Mouse (Mus musculus): Measurements from ENCODE around the gene Olfr1465. TPM values are rescaled to one million over a fixed set of nuclear protein-coding genes. Genes with fewer than 3 reads are reported as not detected.

Gene Olfr1465
- polyA plus RNA-seq (2015; fragmentation: Nextera tagmentation; extraction: Ambion mirVana), result not detected in 2 replicates

- no peaks in the 10 kb centered on the region for H3K9me3 ChIP-seq (replicated peaks)
- no peaks in the 10 kb centered on the region for H3K27me3 ChIP-seq
- H3K9ac ChIP-seq, result no peak within 1 kb of the TSS
- no peaks in the 10 kb centered on the region for H3K36me3 ChIP-seq
- H3K4me2 ChIP-seq, result no peak within 1 kb of the TSS
- H3K27ac ChIP-seq, result no peak within 1 kb of the TSS
- ATAC-seq (replicated peaks; ENCODE audit: low FRiP score), result no peak
- no peak within 1 kb of the TSS for H3K4me3 ChIP-seq (replicated peaks)
- no peaks in the 10 kb centered on the region for H3K4me1 ChIP-seq
Measured at GRCm38 (mm10) chr19:13315441-13315840, at the start of gene Olfr1465. Gene Olfr1465, minus strand, starts transcription at chr19:13315541.

- no peaks in the 10 kb centered on the region for H3K27me3 ChIP-seq
- no peak within 1 kb of the TSS for H3K4me2 ChIP-seq
- H3K9me3 ChIP-seq (replicated peaks), result peaks cover 4% of the 10 kb centered on the region; the same call in 1 of the 2 replicates
- WGBS, result 69% methylated on average over 2 of the region's 2 CpGs
- H3K4me3 ChIP-seq (replicated peaks), result no peak within 1 kb of the TSS
- no peak within 1 kb of the TSS for H3K27ac ChIP-seq
- ATAC-seq (replicated peaks; ENCODE audit: low FRiP score), result no peak
- no peaks in the 10 kb centered on the region for H3K4me1 ChIP-seq
- no peak within 1 kb of the TSS for H3K9ac ChIP-seq
- no peaks in the 10 kb centered on the region for H3K36me3 ChIP-seq
Measured at GRCm38 (mm10) chr19:13361936-13362335, 46.6 kb upstream of the Olfr1465 start, which contains the start of gene Olfr1467. Gene Olfr1467, plus strand, starts transcription at chr19:13362236.

- H3K36me3 ChIP-seq, result no peaks in the 10 kb centered on the region
- H3K27ac ChIP-seq, result no peak within 1 kb of the TSS
- H3K9me3 ChIP-seq (replicated peaks), result 0 out of 2 replicates have a peak, but pooled peaks cover 4% of the 10 kb centered on the region
- H3K9ac ChIP-seq, result no peak within 1 kb of the TSS
- H3K27me3 ChIP-seq, result no peaks in the 10 kb centered on the region
- H3K4me1 ChIP-seq, result no peaks in the 10 kb centered on the region
- WGBS, result 88% methylated on average over 2 of the region's 2 CpGs
- H3K4me3 ChIP-seq (replicated peaks), result no peak within 1 kb of the TSS
- no peak within 1 kb of the TSS for H3K4me2 ChIP-seq
- no peak for ATAC-seq (replicated peaks; ENCODE audit: low FRiP score)
Measured at GRCm38 (mm10) chr19:13338562-13338961, 23.2 kb upstream of the Olfr1465 start, which contains the start of gene Olfr1466. Gene Olfr1466, plus strand, starts transcription at chr19:13338862.

Other genes starting within 250 kb of the Olfr1465 start
- not detected in 2 replicates for gene Olfr1457, start 217.7 kb downstream of the Olfr1465 start, polyA plus RNA-seq (2015; fragmentation: Nextera tagmentation; extraction: Ambion mirVana)
- not detected in 2 replicates for gene Olfr1458, start 208.8 kb downstream of the Olfr1465 start, polyA plus RNA-seq (2015; fragmentation: Nextera tagmentation; extraction: Ambion mirVana)
- gene Olfr1459, start 166.0 kb downstream of the Olfr1465 start, polyA plus RNA-seq (2015; fragmentation: Nextera tagmentation; extraction: Ambion mirVana), result not detected in 2 replicates
- not detected in 2 replicates for gene Olfr1461, start 152.5 kb downstream of the Olfr1465 start, polyA plus RNA-seq (2015; fragmentation: Nextera tagmentation; extraction: Ambion mirVana)
- not detected in 2 replicates for gene Olfr1462, start 129.8 kb downstream of the Olfr1465 start, polyA plus RNA-seq (2015; fragmentation: Nextera tagmentation; extraction: Ambion mirVana)
- not detected in 2 replicates for gene Olfr1463, start 84.2 kb downstream of the Olfr1465 start, polyA plus RNA-seq (2015; fragmentation: Nextera tagmentation; extraction: Ambion mirVana)
- gene Olfr1466, start 23.3 kb upstream of the Olfr1465 start, polyA plus RNA-seq (2015; fragmentation: Nextera tagmentation; extraction: Ambion mirVana), result not detected in 2 replicates
- gene Olfr1467, start 46.7 kb upstream of the Olfr1465 start, polyA plus RNA-seq (2015; fragmentation: Nextera tagmentation; extraction: Ambion mirVana), result not detected in 2 replicates
- gene Olfr1469, start 92.3 kb upstream of the Olfr1465 start, polyA plus RNA-seq (2015; fragmentation: Nextera tagmentation; extraction: Ambion mirVana), result not detected in 2 replicates
- not detected in 2 replicates for gene Olfr1471, start 127.9 kb upstream of the Olfr1465 start, polyA plus RNA-seq (2015; fragmentation: Nextera tagmentation; extraction: Ambion mirVana)
- gene Olfr1472, start 140.5 kb upstream of the Olfr1465 start, polyA plus RNA-seq (2015; fragmentation: Nextera tagmentation; extraction: Ambion mirVana), result not detected in 2 replicates
- gene Olfr1474, start 154.0 kb upstream of the Olfr1465 start, polyA plus RNA-seq (2015; fragmentation: Nextera tagmentation; extraction: Ambion mirVana), result not detected in 2 replicates
- not detected in 2 replicates for gene Olfr1475, start 164.7 kb upstream of the Olfr1465 start, polyA plus RNA-seq (2015; fragmentation: Nextera tagmentation; extraction: Ambion mirVana)
- not detected in 2 replicates for gene Olfr1477, start 185.0 kb upstream of the Olfr1465 start, polyA plus RNA-seq (2015; fragmentation: Nextera tagmentation; extraction: Ambion mirVana)
- gene Olfr1480, start 212.4 kb upstream of the Olfr1465 start, polyA plus RNA-seq (2015; fragmentation: Nextera tagmentation; extraction: Ambion mirVana), result not detected in 2 replicates

Data from kidney, embryonic 15.5 days (tissue).